Mouse (Mus musculus) small intestine, adult 2 months (tissue): ENCODE measurements around the gene Pi16.

ENCODE experiments used
- CTCF ChIP-seq: fragments of 200-500 bp; IDR thresholded peaks from 2 replicates; pipeline ENCODE4 v1.5.1; 2012; ENCODE audit warnings: low read depth, mild to moderate bottlenecking, control low read depth, inconsistent platforms, low read length, moderate library complexity, mixed read lengths; ENCODE audit not compliant: insufficient replicate concordance, insufficient read length; ENCODE audit errors: extremely low read depth
- POLR2A ChIP-seq: fragments of 200-500 bp; IDR thresholded peaks from 2 replicates; pipeline ENCODE4 v1.6.1; 2012; ENCODE audit warnings: low read depth, mild to moderate bottlenecking, control low read depth, inconsistent platforms, low read length, moderate library complexity

- TF ChIP-seq CTCF (no peak), POLR2A (no peak)
These were observed 39.4 kb downstream of the Pi16 start for GRCm38 (mm10) chr17:29356882-29357281.
